25 mouse cellular contexts compared by ENCODE assay signal in the genomic region with DNA sequence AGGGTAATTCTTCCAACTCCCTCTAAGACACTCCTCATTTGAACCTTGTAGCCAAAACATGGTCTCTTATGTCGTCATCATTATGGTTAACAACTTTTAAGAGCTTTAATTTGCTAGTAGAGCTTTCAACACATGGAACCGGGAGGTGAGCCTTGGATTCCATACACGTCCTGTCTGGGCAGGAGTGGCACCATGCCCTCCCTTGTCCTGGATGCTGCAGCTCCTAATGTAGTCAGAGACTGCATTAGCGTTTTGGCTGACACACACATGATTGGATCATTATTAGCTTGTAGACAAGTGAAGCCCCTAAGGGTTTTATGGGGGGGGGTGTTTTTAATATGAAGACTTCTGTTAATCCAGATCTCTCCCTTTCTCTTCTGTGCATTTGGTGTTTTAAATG. TPM values are rescaled to one million over a fixed set of nuclear protein-coding genes. Genes with fewer than 3 reads are reported as not detected.
"Had no signal": no experiment of that assay in that cellular context is flagged by ENCODE, and none has a peak within 500 bp of the region (broad histone marks: within the 10 kb centered on the region; RNA-seq: fewer than 3 reads in every experiment).

No protein-coding gene starts in this region.

- H3K36me3 ChIP-seq: lung, embryonic 15.5 days; midbrain, embryonic 13.5 days; midbrain, embryonic 15.5 days; neural tube, embryonic 12.5 days; stomach, embryonic 15.5 days had no signal

- H3K4me1 ChIP-seq: lung, embryonic 15.5 days; stomach, embryonic 15.5 days had no signal

- H3K27ac ChIP-seq: lung, embryonic 15.5 days; macrophage; midbrain, embryonic 13.5 days; midbrain, embryonic 15.5 days; neural tube, embryonic 12.5 days; stomach, embryonic 15.5 days; stomach, postnatal 0 days had no signal

- ATAC-seq: lung, postnatal 0 days; midbrain, embryonic 13.5 days; midbrain, embryonic 15.5 days had no signal

- H3K9ac ChIP-seq: lung, embryonic 15.5 days; midbrain, embryonic 13.5 days; midbrain, embryonic 15.5 days; neural tube, embryonic 12.5 days; stomach, embryonic 15.5 days had no signal

- H3K9me3 ChIP-seq: lung, embryonic 15.5 days; megakaryocyte, embryonic 14.5 days; midbrain, embryonic 13.5 days; midbrain, embryonic 15.5 days; neural tube, embryonic 12.5 days; stomach, embryonic 15.5 days had no signal

- H3K27me3 ChIP-seq: lung, embryonic 15.5 days; midbrain, embryonic 13.5 days; midbrain, embryonic 15.5 days; neural tube, embryonic 12.5 days; stomach, embryonic 15.5 days had no signal

- H3K4me3 ChIP-seq: lung, embryonic 15.5 days; megakaryocyte, embryonic 14.5 days; midbrain, embryonic 13.5 days; midbrain, embryonic 15.5 days; neural tube, embryonic 12.5 days; stomach, embryonic 15.5 days had no signal

- DNase-seq: lung, adult 2 months; lung, postnatal 14 days; lung, postnatal 36 days; right cerebral cortex, postnatal 14 days; thymus, adult 2 months; thymus, postnatal 25 days; thymus, postnatal 4 days had no signal

- H3K4me2 ChIP-seq: lung, embryonic 15.5 days; midbrain, embryonic 11.5 days; midbrain, embryonic 13.5 days; midbrain, embryonic 15.5 days; neural tube, embryonic 12.5 days; stomach, embryonic 15.5 days had no signal

RNA-seq across cellular contexts. Expression of gene Ackr1, which starts 8.6 kb away (rescaled TPM):
- total RNA-seq: megakaryocyte progenitor cell, adult 5-6 weeks; monocyte, adult 5-6 weeks; neutrophil, adult 5-6 weeks had no signal
- polyA plus RNA-seq: macrophage had no signal

RNA-seq across cellular contexts. Expression of gene Cadm3, which starts 42.5 kb away (rescaled TPM):
- total RNA-seq: megakaryocyte progenitor cell, adult 5-6 weeks; neutrophil, adult 5-6 weeks had no signal
- polyA plus RNA-seq: macrophage had no signal

RNA-seq across cellular contexts. Expression of gene Mptx2, which starts 47.4 kb away (rescaled TPM):
- total RNA-seq: megakaryocyte progenitor cell, adult 5-6 weeks; midbrain, postnatal 0 days; monocyte, adult 5-6 weeks; neutrophil, adult 5-6 weeks had no signal
- polyA plus RNA-seq: lung, adult 2 months; lung, embryonic 15.5 days; lung, postnatal 0 days; macrophage; midbrain, embryonic 11.5 days; midbrain, embryonic 13.5 days; midbrain, embryonic 15.5 days; midbrain, postnatal 0 days; neural tube, embryonic 12.5 days; neural tube, embryonic 14.5 days; spleen, adult 2 months; stomach, embryonic 15.5 days; stomach, postnatal 0 days; testis, adult 2 months; thymus, adult 2 months; urinary bladder, adult 2 months had no signal

RNA-seq across cellular contexts. Expression of gene Olfr418, which starts 59.2 kb away (rescaled TPM):
- total RNA-seq: megakaryocyte progenitor cell, adult 5-6 weeks; midbrain, postnatal 0 days; monocyte, adult 5-6 weeks; neutrophil, adult 5-6 weeks had no signal
- polyA plus RNA-seq: lung, adult 2 months; lung, embryonic 15.5 days; lung, postnatal 0 days; macrophage; midbrain, embryonic 11.5 days; midbrain, embryonic 13.5 days; midbrain, embryonic 15.5 days; midbrain, postnatal 0 days; neural tube, embryonic 12.5 days; neural tube, embryonic 14.5 days; spleen, adult 2 months; stomach, embryonic 15.5 days; stomach, postnatal 0 days; testis, adult 2 months; thymus, adult 2 months; urinary bladder, adult 2 months had no signal
